Mouse (Mus musculus) hindbrain, embryonic 14.5 days (tissue): ENCODE measurements around the gene Skor1. TPM values are rescaled to one million over a fixed set of nuclear protein-coding genes. Genes with fewer than 3 reads are reported as not detected.
A peak's percentile ranks its signal among the peaks of the same experiment; 100 is the strongest.

Experiments
- ATAC-seq: fragments of 200-750 bp; cut with Nextera tagmentation; 2 replicates; pipeline ENCODE4 v1.8.0; 2017; ENCODE audit warnings: moderate number of reproducible peaks, mild to moderate bottlenecking, moderate TSS enrichment, moderate library complexity; ENCODE audit not compliant: low FRiP score
- DNase-seq: peaks from one replicate; pipeline ENCODE4 v3.0.0-alpha.2; 2015; ENCODE audit warnings: low spot score
- H3K27ac ChIP-seq: fragments of 300-500 bp; sonication (generic); 2 replicates; pipeline ENCODE4 v1.5.1; 2014; ENCODE audit warnings: mild to moderate bottlenecking, moderate library complexity
- H3K27me3 ChIP-seq: fragments of 300-500 bp; sonication (generic); 2 replicates; pipeline ENCODE4 v1.6.1; 2014; ENCODE audit warnings: mild to moderate bottlenecking, low read length, mixed read lengths; ENCODE audit not compliant: control insufficient read depth, insufficient read depth
- H3K36me3 ChIP-seq: fragments of 300-500 bp; sonication (generic); replicated peaks from 2 replicates; pipeline ENCODE4 v1.6.1; 2014; ENCODE audit not compliant: control insufficient read depth, insufficient read depth
- H3K4me1 ChIP-seq: fragments of 300-500 bp; sonication (generic); replicated peaks from 2 replicates; pipeline ENCODE4 v1.6.1; 2014; ENCODE audit warnings: antibody characterized with exemption, low read length, mixed read lengths; ENCODE audit not compliant: control insufficient read depth, insufficient read depth
- H3K4me2 ChIP-seq: fragments of 300-500 bp; sonication (generic); replicated peaks from 2 replicates; pipeline ENCODE4 v1.6.1; 2014; ENCODE audit warnings: mild to moderate bottlenecking, moderate library complexity
- H3K4me3 ChIP-seq: fragments of 300-500 bp; sonication (generic); replicated peaks from 2 replicates; pipeline ENCODE4 v1.5.1; 2014; ENCODE audit warnings: mild to moderate bottlenecking, low read length
- H3K9ac ChIP-seq: fragments of 300-500 bp; sonication (generic); 2 replicates; pipeline ENCODE4 v1.6.1; 2014
- H3K9me3 ChIP-seq: fragments of 300-500 bp; sonication (generic); 2 replicates; pipeline ENCODE4 v1.6.1; 2016; ENCODE audit warnings: low read length; ENCODE audit not compliant: control insufficient read depth
- WGBS: fragments of 180-500 bp; shearing (Covaris S2); extraction: QIAGEN DNeasy Blood & Tissue Kit; methylation state at CpG from one replicate; pipeline ENCODE4 v1.1.7; 2014; 5-methylcytosine and 5-hydroxymethylcytosine counted together
- polyA plus RNA-seq: library from polyadenylated mRNA; unstranded; fragments of >200 nt; fragmentation: Nextera tagmentation; extraction: Ambion mirVana; gene quantifications from 2 replicates; pipeline ENCODE4 v1.2.1, GENCODE M21; 2014

Gene Skor1
- 19.5 and 21.5 TPM in 2 replicates for polyA plus RNA-seq

DNA sequence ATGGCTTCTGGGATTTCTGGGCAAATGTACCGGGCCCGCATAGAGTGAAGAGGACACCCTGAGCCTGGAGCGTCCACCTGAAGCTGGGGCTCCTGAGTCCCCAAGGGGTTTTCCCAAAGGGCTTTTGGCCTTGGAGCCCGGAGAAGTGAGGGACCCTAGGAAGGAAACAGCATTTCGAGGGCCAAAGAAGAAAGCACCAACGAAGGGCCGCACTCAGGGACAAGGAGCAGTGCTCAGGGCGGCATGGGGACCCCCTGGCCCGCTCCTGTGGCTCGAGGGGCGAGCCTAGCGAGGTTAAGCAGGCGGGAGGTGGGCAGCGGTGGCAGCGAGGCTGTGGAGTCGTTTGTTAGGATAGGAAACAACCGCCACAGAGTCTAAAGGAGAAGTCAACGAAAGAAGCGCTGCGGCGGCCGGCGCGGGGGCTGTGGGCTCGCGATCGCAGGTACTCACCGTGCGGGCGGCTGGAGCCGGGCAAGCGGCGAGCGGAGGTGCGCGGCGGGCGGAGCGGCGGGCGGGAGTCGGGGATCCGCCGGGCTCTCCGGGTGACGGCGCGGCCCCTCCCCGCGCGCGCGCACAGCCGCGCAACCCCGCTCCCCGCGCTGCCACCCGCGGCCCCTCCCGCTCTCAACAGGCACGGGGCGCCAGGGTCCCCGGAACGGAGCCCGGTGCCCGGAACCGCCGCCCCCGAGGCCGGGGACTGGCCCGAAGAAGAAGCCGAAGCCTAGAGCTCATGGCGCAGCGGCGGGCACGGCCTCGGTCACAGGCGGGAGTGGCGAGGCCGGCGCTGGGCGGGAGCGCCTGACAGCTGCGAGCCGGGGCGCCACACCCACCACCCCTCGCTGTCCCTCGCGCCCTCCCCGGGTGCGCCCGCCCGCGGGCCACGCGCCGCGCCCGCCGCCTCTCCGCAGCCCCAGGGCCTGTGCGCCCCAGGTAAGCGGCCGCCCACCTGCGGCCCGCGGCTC is at the start of gene Skor1:
Skor1 (minus strand) TSS at position 552 of the 962 bp plus-strand sequence.
- no peak for DNase-seq
- H3K4me1 ChIP-seq = peaks cover 4% of the 10 kb centered on the region; the same call in 1 of the 2 replicates
- 0% methylated on average over 67 of the region's 108 CpGs for WGBS

DNA sequence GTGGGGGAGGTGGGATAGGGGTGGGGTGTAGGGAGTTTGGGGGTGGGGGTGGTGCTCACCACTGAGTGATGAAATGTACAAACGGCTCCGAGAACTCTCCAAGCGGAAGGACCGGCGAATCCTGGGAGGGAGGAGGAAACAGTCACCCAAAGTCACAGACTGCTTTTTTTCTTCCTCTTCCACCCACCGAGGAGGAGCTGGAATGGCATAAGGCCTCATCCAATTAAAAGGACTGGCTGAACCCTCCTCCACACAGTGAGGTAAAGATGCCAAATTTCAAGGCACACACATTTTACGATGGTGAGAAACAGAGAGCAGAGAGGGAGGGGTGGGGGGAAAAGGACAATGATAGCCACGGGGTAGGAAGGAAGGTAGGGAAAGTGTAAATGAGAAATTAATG is 48.5 kb upstream of the Skor1 start:
- no peak overlapping the region for H3K4me2 ChIP-seq

More for the DNA sequence above, at the start of gene Skor1:
- peak within 1 kb of the TSS; percentile 47 for H3K4me3 ChIP-seq
- H3K27ac ChIP-seq = peak within 1 kb of the TSS; percentile 87
- H3K9me3 ChIP-seq = no peaks in the 10 kb centered on the region
- H3K27me3 ChIP-seq = peaks cover 96% of the 10 kb centered on the region
- H3K36me3 ChIP-seq = no peaks in the 10 kb centered on the region
- H3K9ac ChIP-seq = peak within 1 kb of the TSS; percentile 68
- no peak for ATAC-seq
- peak within 1 kb of the TSS; percentile 60 for H3K4me2 ChIP-seq

DNA sequence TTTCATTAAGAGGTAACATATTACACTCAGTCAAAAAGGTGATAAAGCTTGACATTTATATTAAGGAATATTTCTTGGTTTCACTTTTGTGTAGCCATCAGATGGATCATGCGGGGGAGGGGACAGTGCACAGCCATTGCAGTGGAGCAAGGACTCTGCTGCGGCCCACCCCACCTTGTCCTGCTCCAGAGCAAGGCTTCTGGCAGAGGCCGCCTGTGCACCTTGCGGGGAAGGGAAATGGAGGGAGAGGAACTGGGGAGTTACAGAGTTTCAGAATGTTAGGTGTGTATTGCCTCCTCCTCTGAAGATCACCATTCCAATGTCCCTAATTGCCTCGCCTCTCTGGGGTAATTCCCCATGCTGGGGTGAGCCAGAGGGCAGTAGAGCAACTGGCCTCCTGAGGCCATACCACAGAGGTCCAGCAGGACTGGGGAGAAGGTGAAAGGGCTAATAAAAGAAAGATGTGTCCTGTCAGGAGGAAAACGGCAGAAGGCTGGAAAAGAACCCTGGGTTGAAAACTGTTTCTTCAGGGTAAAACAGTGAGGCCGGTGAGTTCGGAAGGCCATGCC is 47.4 kb upstream of the Skor1 start:
- no peak overlapping the region for H3K4me2 ChIP-seq
- peaks cover 22% of the 10 kb centered on the region for H3K4me1 ChIP-seq
- no peak overlapping the region for H3K4me3 ChIP-seq
- 46% methylated on average over 8 of the region's 8 CpGs for WGBS
- ATAC-seq = no peak
- no peak for DNase-seq
- H3K9ac ChIP-seq = no peak overlapping the region
- H3K27ac ChIP-seq = 0 out of 2 replicates have a peak overlapping the region, but pooled peaks have one; percentile 7
- no peaks in the 10 kb centered on the region for H3K9me3 ChIP-seq
- no peaks in the 10 kb centered on the region for H3K27me3 ChIP-seq
- no peaks in the 10 kb centered on the region for H3K36me3 ChIP-seq

More for the DNA sequence above, 48.5 kb upstream of the Skor1 start:
- no peak overlapping the region for H3K9ac ChIP-seq
- no peaks in the 10 kb centered on the region for H3K27me3 ChIP-seq
- no peak overlapping the region for H3K4me3 ChIP-seq
- no peaks in the 10 kb centered on the region for H3K36me3 ChIP-seq
- peaks cover 22% of the 10 kb centered on the region for H3K4me1 ChIP-seq
- H3K9me3 ChIP-seq = no peaks in the 10 kb centered on the region
- WGBS = 21% methylated on average over 8 of the region's 8 CpGs
- DNase-seq = no peak
- ATAC-seq = no peak
- H3K27ac ChIP-seq = peak overlapping the region; percentile 54; the same call in 1 of the 2 replicates

DNA sequence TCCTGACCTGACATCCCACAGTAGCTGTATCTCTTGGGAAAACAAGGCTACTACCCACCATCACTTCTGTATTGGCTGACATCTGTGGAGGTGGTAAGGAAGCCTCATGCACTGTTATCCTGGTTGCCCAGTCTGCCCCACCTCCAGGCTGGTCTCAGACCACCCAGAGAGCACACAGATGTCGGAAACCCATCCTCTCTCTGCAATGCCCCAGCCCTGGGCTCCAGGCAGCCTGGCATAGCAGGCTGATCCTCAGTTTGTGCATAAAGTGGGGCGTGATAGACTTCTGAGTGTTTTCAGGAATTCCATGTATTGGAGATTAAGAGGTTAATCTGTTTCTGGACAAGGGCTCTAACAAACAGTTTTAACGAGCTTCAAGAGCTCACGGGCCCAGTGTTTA is 46.8 kb upstream of the Skor1 start:
- Histone ChIP-seq H3K36me3 (no peaks in the 10 kb centered on the region), H3K27me3 (no peaks in the 10 kb centered on the region), H3K9ac (no peak overlapping the region), H3K4me3 (no peak overlapping the region), H3K4me1 (peaks cover 22% of the 10 kb centered on the region), H3K4me2 (no peak overlapping the region), H3K9me3 (no peaks in the 10 kb centered on the region), H3K27ac (no peak overlapping the region)
- WGBS = 42% methylated on average over 4 of the region's 4 CpGs
- DNase-seq = no peak
- no peak for ATAC-seq

DNA sequence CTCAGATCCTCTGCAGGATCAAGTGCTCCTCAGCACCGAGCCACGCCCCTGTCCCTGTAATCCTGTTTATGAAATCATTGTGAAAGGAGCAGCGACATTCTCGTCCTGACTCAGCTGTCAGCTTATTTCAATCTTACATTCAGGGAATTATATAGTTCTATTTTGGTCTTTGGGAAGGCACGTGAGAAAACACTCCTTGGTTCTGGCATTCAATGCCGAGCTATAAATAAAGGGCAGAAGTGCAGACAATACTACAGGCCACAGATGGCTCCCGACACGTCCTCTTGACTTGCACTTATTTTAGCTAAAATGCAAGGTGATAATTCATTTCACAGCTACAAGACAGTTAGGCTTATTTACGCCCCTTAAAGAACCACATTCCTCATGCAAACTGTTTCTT is 46.0 kb upstream of the Skor1 start:
- peaks cover 6% of the 10 kb centered on the region; the same call in 1 of the 2 replicates for H3K36me3 ChIP-seq
- no peak overlapping the region for H3K27ac ChIP-seq
- ATAC-seq (no peak), DNase-seq (no peak)
- H3K4me1 ChIP-seq = peaks cover 22% of the 10 kb centered on the region
- H3K4me2 ChIP-seq = no peak overlapping the region
- 73% methylated on average over 9 of the region's 9 CpGs for WGBS
- H3K4me3 ChIP-seq = no peak overlapping the region
- H3K27me3 ChIP-seq = no peaks in the 10 kb centered on the region
- H3K9ac ChIP-seq = no peak overlapping the region
- no peaks in the 10 kb centered on the region for H3K9me3 ChIP-seq

DNA sequence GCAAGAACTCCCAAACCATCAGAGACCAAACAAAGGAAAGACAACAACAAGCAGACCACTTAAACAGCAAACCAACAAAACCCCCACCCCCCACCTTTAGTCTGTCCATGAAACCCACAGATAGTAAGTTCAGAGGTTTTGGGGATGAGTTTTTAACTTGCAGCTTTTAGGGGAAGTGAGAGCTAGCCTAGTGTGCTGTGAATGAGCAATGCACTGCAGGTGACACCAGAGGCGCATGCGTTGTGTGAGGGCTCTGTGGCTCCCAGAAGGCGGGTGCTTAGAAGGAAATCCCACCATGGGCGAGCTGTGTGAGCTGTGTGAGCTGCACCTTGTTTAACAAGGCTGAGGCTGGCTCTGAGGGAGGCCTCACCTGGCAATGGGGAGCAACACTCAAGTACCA is 44.0 kb upstream of the Skor1 start:
- Histone ChIP-seq H3K4me2 (no peak overlapping the region), H3K36me3 (peaks cover 14% of the 10 kb centered on the region; the same call in 1 of the 2 replicates)

DNA sequence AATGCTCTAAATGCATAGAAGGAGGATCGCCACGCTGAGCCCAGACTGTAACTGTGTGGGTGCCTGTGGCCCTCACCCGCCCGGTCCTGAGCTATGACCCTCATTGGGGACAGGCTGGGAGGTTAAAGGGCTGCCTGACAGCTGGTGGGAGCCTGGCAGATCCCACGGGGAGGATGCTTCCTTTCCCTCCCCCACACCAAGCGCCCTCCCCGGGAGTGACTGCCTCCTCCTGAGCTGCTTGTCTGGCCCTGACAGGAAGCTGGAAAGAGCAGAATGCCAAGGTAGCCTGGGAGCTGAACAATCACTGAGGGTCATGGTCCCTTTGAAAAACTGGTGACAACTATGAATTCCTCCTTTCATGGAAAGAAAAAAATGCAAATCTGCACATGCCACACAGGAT is 38.5 kb upstream of the Skor1 start:
- Histone ChIP-seq H3K4me3 (no peak overlapping the region), H3K36me3 (peaks cover 14% of the 10 kb centered on the region; the same call in 1 of the 2 replicates), H3K27ac (no peak overlapping the region; the same call in 1 of the 2 replicates), H3K4me1 (peaks cover 27% of the 10 kb centered on the region), H3K27me3 (no peaks in the 10 kb centered on the region), H3K9ac (peak overlapping the region; percentile 32; the same call in 1 of the 2 replicates), H3K9me3 (no peaks in the 10 kb centered on the region), H3K4me2 (no peak overlapping the region)
- DNase-seq (no peak), ATAC-seq (no peak)
- 8% methylated on average over 7 of the region's 7 CpGs for WGBS

More for the DNA sequence above, 44.0 kb upstream of the Skor1 start:
- peaks cover 22% of the 10 kb centered on the region for H3K4me1 ChIP-seq
- 73% methylated on average over 4 of the region's 4 CpGs for WGBS
- H3K27me3 ChIP-seq = no peaks in the 10 kb centered on the region
- no peak overlapping the region for H3K9ac ChIP-seq
- no peak for DNase-seq
- H3K4me3 ChIP-seq = no peak overlapping the region
- no peak for ATAC-seq
- H3K9me3 ChIP-seq = no peaks in the 10 kb centered on the region
- H3K27ac ChIP-seq = no peak overlapping the region

DNA sequence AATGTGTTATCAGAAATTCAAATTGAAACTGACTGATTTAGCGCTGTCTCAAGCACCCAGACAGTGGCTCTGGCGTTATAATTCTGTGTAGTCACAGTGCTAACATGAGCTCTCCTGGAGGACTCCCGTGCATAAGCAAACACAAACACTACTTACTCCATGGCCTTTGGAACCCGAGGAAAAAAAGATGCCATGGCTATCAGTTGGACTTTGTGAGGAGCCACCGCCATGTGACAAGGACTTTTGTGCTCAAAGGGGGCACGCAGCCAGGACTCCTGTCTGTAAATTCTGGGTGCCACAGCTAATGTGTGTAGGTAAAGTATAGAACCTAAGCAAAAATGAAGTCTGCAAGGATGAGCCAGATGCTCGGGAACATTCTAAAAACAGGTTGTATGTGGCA is 36.5 kb upstream of the Skor1 start:
- DNase-seq = no peak
- H3K4me2 ChIP-seq = no peak overlapping the region
- H3K4me3 ChIP-seq = no peak overlapping the region
- H3K27ac ChIP-seq = no peak overlapping the region
- H3K4me1 ChIP-seq = peaks cover 38% of the 10 kb centered on the region
- H3K9me3 ChIP-seq = no peaks in the 10 kb centered on the region
- 69% methylated on average over 7 of the region's 7 CpGs for WGBS
- no peak for ATAC-seq
- H3K9ac ChIP-seq = no peak overlapping the region
- H3K27me3 ChIP-seq = no peaks in the 10 kb centered on the region
- H3K36me3 ChIP-seq = peaks cover 12% of the 10 kb centered on the region; the same call in 1 of the 2 replicates

DNA sequence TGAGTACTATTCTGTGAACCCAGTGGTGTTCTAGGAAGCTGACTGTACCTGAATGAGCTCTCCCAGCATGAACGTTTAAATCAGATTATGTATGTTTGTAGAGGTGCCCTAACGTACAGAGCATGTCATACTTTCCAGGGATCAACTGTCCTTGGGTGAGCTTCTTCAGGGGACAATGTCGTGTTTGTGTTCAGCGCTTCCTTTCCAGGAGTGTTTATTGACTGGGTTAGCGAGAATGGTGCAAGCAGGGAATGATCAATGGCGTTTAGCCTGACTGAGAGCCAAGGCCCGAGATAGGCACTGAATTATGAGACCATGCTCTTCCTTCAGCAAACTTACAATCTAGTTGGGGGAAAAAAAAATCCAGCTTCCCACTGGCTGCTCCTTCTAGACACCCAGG is 35.1 kb upstream of the Skor1 start:
- H3K36me3 ChIP-seq = no peaks in the 10 kb centered on the region
- no peaks in the 10 kb centered on the region for H3K27me3 ChIP-seq
- no peaks in the 10 kb centered on the region for H3K9me3 ChIP-seq
- H3K4me2 ChIP-seq = no peak overlapping the region
- 75% methylated on average over 7 of the region's 7 CpGs for WGBS
- H3K4me1 ChIP-seq = peaks cover 38% of the 10 kb centered on the region
- no peak overlapping the region for H3K9ac ChIP-seq
- no peak for DNase-seq
- ATAC-seq = no peak
- no peak overlapping the region for H3K27ac ChIP-seq
- H3K4me3 ChIP-seq = no peak overlapping the region
